Mouse (Mus musculus) embryonic facial prominence, embryonic 11.5 days (tissue): Measurements from ENCODE around the gene Sectm1b. TPM values are rescaled to one million over a fixed set of nuclear protein-coding genes. Genes with fewer than 3 reads are reported as not detected.
A peak's percentile ranks its signal among the peaks of the same experiment; 100 is the strongest.

Source experiments
- ATAC-seq: fragments of 200-750 bp; cut with Nextera tagmentation; replicated peaks from 2 replicates; pipeline ENCODE4 v1.8.0; 2017; ENCODE audit warnings: low read depth; ENCODE audit not compliant: insufficient number of reproducible peaks, low FRiP score, low TSS enrichment
- DNase-seq: peaks from one replicate; pipeline ENCODE4 v3.0.0-alpha.2; 2015; ENCODE audit warnings: low spot score
- H3K27ac ChIP-seq: fragments of 300-500 bp; sonication (generic); replicated peaks from 2 replicates; pipeline ENCODE4 v1.5.1; 2014; ENCODE audit warnings: mild to moderate bottlenecking, low read depth, low read length, control low read depth
- H3K27me3 ChIP-seq: fragments of 300-500 bp; sonication (generic); 2 replicates; pipeline ENCODE4 v1.6.1; 2014; ENCODE audit warnings: mild to moderate bottlenecking, low read length, moderate library complexity, mixed read lengths; ENCODE audit not compliant: control insufficient read depth, insufficient read depth
- H3K36me3 ChIP-seq: fragments of 300-500 bp; sonication (generic); replicated peaks from 2 replicates; pipeline ENCODE4 v1.6.1; 2014; ENCODE audit warnings: low read depth, mild to moderate bottlenecking, low read length, moderate library complexity, mixed read lengths; ENCODE audit not compliant: control insufficient read depth, insufficient read depth
- H3K4me1 ChIP-seq: fragments of 300-500 bp; sonication (generic); 2 replicates; pipeline ENCODE4 v1.6.1; 2014; ENCODE audit warnings: low read length, mixed read lengths; ENCODE audit not compliant: control insufficient read depth, insufficient read depth
- H3K4me2 ChIP-seq: fragments of 300-500 bp; sonication (generic); 2 replicates; pipeline ENCODE4 v1.6.1; 2014; ENCODE audit warnings: low read depth, mild to moderate bottlenecking, control low read depth, low read length, moderate library complexity
- H3K4me3 ChIP-seq: fragments of 300-500 bp; sonication (generic); 2 replicates; pipeline ENCODE4 v1.5.1; 2014; ENCODE audit warnings: low read depth, low read length, control low read depth
- H3K9ac ChIP-seq: fragments of 300-500 bp; sonication (generic); replicated peaks from 2 replicates; pipeline ENCODE4 v1.6.1; 2014; ENCODE audit warnings: mild to moderate bottlenecking, control low read depth, low read length
- H3K9me3 ChIP-seq: fragments of 300-500 bp; sonication (generic); replicated peaks from 2 replicates; pipeline ENCODE4 v1.6.1; 2016; ENCODE audit warnings: mild to moderate bottlenecking, low read length, inconsistent platforms, mixed read lengths; ENCODE audit not compliant: control insufficient read depth
- WGBS: fragments of 180-500 bp; shearing (Covaris S2); extraction: QIAGEN DNeasy Blood & Tissue Kit; methylation state at CpG from one replicate; pipeline ENCODE4 v1.1.7; 2014; 5-methylcytosine and 5-hydroxymethylcytosine counted together
- polyA plus RNA-seq: library from polyadenylated mRNA; unstranded; fragments of >200 nt; fragmentation: Nextera tagmentation; extraction: Ambion mirVana; gene quantifications from 2 replicates; pipeline ENCODE4 v1.2.1, GENCODE M21; 2014

Gene Sectm1b
- polyA plus RNA-seq, 1 experiment from 2014 or later: not detected

DNA sequence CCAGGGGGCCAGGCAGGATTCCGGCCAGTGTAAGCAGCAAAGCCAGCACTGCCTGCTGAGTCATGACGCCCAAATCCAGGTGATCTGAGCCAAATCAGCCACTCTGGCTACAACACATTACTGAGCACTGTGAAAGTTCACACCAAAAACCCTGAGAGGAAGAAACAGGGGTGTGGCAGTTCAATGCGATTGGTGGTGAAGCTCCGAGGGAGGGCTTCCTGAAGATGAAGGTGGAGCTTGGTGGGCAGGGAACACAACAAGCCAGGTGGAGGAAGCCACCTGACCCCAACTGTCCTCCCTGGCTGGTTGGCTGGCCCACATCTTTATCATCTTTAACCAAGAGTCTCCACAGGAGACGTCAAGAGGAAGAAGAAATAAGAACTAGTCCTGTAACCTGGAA, 24.1 kb downstream of the Sectm1b start, which contains the start of gene Cd7:
Cd7 (minus strand) TSS at position 117 of the 400 bp plus-strand sequence.
- no peak within 1 kb of the TSS for H3K27ac ChIP-seq
- no peak within 1 kb of the TSS for H3K4me3 ChIP-seq
- H3K36me3 ChIP-seq: no peaks in the 10 kb centered on the region
- no peaks in the 10 kb centered on the region for H3K4me1 ChIP-seq
- ATAC-seq: no peak
- H3K27me3 ChIP-seq: no peaks in the 10 kb centered on the region; the same call in 1 of the 2 replicates
- DNase-seq: no peak
- no peaks in the 10 kb centered on the region for H3K9me3 ChIP-seq
- WGBS: 69% methylated on average over 5 of the region's 5 CpGs
- H3K9ac ChIP-seq: no peak within 1 kb of the TSS
- no peak within 1 kb of the TSS for H3K4me2 ChIP-seq

DNA sequence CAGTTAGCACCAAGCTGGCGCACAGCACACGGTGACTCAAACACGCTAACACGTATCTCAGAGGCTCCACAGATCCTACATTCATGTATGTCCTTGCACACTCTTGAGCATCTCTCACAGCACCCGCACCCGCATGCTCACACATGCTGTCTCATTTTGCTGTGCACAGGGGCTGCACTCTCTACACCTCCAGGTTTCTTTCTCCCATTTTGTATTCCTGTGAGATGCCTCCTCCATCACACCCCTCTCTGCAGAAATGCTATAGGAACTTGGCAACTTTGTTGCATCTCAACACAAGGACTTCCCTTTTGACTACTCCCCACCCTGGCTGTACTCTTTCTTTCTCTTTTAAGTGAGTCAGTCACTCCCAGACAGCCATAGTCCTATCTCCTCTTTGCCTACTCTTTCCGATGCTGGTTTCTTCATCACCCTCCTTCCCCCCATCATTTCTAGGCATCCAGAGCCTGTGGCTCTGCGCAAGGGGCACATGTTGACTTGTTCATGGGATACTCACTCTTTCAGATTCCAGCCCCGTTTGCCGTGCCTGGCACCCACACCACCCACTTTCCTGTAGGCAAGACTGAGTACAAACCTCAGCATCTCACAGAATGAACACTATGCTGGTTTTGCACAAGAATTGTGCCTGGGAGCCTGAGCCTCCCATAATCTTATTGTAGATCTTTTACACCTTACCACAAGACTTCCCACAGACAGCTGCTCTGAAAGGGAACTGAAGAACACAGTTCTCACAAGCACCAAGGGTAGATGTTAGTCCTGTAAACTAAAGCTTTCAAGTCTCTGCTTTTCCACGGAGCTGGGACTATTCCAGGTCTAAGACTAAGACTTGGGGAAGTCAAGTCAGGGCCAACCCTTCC, 24.8 kb downstream of the Sectm1b start:
- H3K27me3 ChIP-seq: no peaks in the 10 kb centered on the region; the same call in 1 of the 2 replicates
- ATAC-seq (no peak), DNase-seq (no peak)
- H3K27ac ChIP-seq: no peak overlapping the region
- WGBS: 87% methylated on average over 11 of the region's 11 CpGs
- no peaks in the 10 kb centered on the region for H3K4me1 ChIP-seq
- H3K9me3 ChIP-seq: no peaks in the 10 kb centered on the region
- H3K9ac ChIP-seq: no peak overlapping the region
- H3K36me3 ChIP-seq: no peaks in the 10 kb centered on the region
- H3K4me3 ChIP-seq: no peak overlapping the region
- H3K4me2 ChIP-seq: no peak overlapping the region

DNA sequence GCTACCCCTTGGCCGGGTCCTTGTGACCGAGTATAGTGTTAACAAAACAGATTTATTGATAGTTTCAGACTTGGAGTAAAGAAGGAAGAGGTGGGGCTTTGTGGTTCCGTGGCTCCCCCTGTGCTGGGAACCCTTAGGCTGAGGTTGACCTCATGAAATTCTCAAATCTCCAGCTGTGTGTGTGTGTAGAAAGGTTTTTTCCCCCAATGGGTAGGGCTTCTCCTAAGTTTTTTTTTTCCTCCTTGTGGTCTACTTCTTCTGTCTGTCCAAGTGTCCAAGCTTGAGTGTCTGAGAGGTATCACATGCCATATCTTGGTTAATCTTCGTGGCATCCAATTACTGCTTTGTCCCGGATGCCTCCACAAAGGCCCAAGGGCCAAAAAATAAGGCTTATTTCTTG, 30.3 kb downstream of the Sectm1b start:
- WGBS: 83% methylated on average over 5 of the region's 5 CpGs
- DNase-seq: no peak

DNA sequence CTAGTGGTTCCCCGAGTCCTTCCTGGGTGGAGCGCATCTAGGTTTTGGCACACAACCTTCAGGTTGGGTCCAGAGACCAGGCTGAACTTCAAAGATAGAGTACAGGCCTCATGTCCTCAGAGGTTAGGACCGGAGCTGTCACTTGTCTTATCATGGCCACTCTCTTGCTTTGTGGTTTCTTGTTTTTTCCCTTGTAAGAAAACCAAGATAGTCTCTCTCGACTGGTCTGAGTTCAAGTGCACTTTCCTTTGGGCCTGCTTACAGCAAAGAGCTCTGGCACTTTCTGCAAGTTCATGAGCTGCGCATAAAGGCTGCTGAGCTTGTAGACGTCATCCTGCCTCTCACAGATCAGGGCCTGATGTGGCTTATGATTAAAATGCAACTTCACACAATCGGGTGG, 36.1 kb downstream of the Sectm1b start:
- ATAC-seq: no peak

More for the DNA sequence above, 30.3 kb downstream of the Sectm1b start:
- H3K4me2 ChIP-seq: no peak overlapping the region
- ATAC-seq: no peak
- H3K9me3 ChIP-seq: no peaks in the 10 kb centered on the region
- H3K36me3 ChIP-seq: no peaks in the 10 kb centered on the region
- H3K27me3 ChIP-seq: no peaks in the 10 kb centered on the region; the same call in 1 of the 2 replicates
- H3K4me1 ChIP-seq: no peaks in the 10 kb centered on the region
- no peak overlapping the region for H3K4me3 ChIP-seq
- no peak overlapping the region for H3K27ac ChIP-seq
- H3K9ac ChIP-seq: no peak overlapping the region

DNA sequence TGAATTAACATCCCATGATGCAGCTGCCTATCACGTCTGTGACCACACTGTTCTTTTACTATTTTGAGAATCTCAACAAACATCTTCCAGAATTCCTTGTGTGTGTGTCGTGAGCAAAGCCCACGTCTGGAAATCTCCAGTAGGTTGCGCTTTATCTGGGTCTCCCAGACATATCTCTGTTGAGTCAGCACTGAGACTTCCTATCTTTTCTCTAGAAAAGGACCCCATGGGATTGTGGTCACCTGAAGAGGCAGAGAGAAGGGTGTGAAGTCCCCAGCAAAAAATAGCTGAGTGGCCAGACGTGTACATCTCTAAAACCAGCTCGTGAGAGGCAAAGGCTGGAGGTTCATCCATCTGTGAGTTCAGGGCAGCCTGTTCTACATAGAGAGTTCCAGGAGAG, 39.2 kb downstream of the Sectm1b start:
- Histone ChIP-seq H3K4me1 (no peaks in the 10 kb centered on the region), H3K27ac (no peak overlapping the region), H3K9ac (no peak overlapping the region), H3K4me2 (no peak overlapping the region), H3K9me3 (no peaks in the 10 kb centered on the region), H3K4me3 (no peak overlapping the region), H3K36me3 (no peaks in the 10 kb centered on the region), H3K27me3 (no peaks in the 10 kb centered on the region)
- WGBS: 73% methylated on average over 6 of the region's 6 CpGs
- ATAC-seq (no peak), DNase-seq (no peak)

More for the DNA sequence above, 36.1 kb downstream of the Sectm1b start:
- no peak overlapping the region for H3K4me2 ChIP-seq
- no peak overlapping the region for H3K27ac ChIP-seq
- no peaks in the 10 kb centered on the region for H3K36me3 ChIP-seq
- 87% methylated on average over 7 of the region's 7 CpGs for WGBS
- H3K4me3 ChIP-seq: no peak overlapping the region
- H3K4me1 ChIP-seq: no peaks in the 10 kb centered on the region
- H3K27me3 ChIP-seq: no peaks in the 10 kb centered on the region
- H3K9me3 ChIP-seq: no peaks in the 10 kb centered on the region
- no peak for DNase-seq
- H3K9ac ChIP-seq: no peak overlapping the region

DNA sequence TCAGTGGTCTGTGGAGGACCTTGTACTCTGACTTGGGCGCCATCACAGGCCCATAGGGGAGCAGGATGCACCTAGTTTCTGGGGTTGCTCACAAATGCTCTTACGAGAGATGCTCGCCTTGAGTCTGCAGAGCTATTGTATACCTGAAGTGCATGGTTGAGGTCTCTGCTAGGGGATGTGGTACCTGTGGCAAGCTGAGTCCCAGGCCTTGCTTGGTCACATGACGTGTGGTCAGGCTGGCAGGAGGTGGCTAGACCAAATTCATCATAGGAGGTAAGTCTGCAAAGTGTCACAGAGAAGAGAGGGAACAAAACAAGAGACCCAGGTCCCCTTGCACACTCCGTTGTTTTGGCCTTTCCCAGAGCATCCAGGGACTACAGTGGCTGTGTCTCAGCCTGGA, 43.9 kb downstream of the Sectm1b start:
- no peaks in the 10 kb centered on the region for H3K36me3 ChIP-seq
- H3K27ac ChIP-seq: no peak overlapping the region
- H3K4me2 ChIP-seq: no peak overlapping the region
- 84% methylated on average over 5 of the region's 5 CpGs for WGBS
- no peaks in the 10 kb centered on the region for H3K9me3 ChIP-seq
- no peak for DNase-seq
- no peak overlapping the region for H3K9ac ChIP-seq
- H3K27me3 ChIP-seq: no peaks in the 10 kb centered on the region
- H3K4me3 ChIP-seq: no peak overlapping the region
- H3K4me1 ChIP-seq: no peaks in the 10 kb centered on the region
- ATAC-seq: no peak

DNA sequence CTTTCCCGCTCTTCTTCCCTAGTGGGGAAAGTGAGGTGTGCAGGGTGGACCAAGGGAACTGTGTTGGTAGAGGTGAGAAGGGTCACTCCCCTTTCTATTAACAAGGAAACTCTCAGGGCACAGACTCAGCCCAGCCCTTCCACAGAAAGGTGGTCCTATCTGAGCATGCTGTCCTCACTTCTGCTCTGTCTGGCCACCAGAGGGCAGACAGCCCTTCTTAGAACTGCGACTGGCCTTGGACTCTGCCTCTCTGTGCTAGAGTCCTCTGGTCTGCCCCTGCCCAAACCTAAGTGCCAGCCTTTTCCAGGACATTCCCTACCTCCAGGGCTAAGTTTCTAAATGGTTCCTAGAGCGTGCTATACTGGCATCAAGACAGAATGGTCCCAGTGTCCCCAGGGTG, 45.7 kb downstream of the Sectm1b start:
- DNase-seq (peak; percentile 77), ATAC-seq (peak; percentile 85)
- no peaks in the 10 kb centered on the region for H3K9me3 ChIP-seq
- no peaks in the 10 kb centered on the region for H3K27me3 ChIP-seq
- H3K27ac ChIP-seq: no peak overlapping the region
- no peak overlapping the region for H3K4me3 ChIP-seq
- no peaks in the 10 kb centered on the region for H3K4me1 ChIP-seq
- 42% methylated on average over 3 of the region's 3 CpGs for WGBS
- no peak overlapping the region for H3K4me2 ChIP-seq
- no peaks in the 10 kb centered on the region for H3K36me3 ChIP-seq
- no peak overlapping the region for H3K9ac ChIP-seq

DNA sequence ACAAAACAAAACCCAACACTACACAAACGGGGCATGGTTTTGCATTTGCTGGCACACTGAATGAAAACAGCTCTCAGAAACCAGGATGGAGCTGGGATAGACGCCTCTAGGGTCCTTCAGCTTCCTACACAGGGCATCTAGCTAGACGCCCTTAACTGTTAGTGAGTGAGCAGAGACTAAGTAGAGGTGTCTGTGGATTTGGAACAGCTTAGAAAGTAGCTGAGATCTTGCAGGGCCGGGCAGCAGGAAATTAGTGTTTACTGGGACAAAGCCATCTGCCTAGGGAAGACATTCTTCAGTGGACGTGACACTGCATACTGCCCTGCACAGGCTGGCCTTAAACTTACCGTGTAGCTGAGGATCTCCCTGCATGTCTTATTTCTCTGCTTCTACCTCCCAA, 47.9 kb downstream of the Sectm1b start:
- H3K27ac ChIP-seq: no peak overlapping the region
- no peak overlapping the region for H3K4me2 ChIP-seq
- H3K36me3 ChIP-seq: no peaks in the 10 kb centered on the region
- no peaks in the 10 kb centered on the region for H3K9me3 ChIP-seq
- DNase-seq (no peak), ATAC-seq (no peak)
- no peaks in the 10 kb centered on the region for H3K27me3 ChIP-seq
- no peak overlapping the region for H3K4me3 ChIP-seq
- WGBS: 62% methylated on average over 6 of the region's 6 CpGs
- no peak overlapping the region for H3K9ac ChIP-seq
- H3K4me1 ChIP-seq: no peaks in the 10 kb centered on the region
